Mouse (Mus musculus) layer of hippocampus, adult 2 months (tissue): ENCODE results near the gene Chgb. TPM values are rescaled to one million over a fixed set of nuclear protein-coding genes. Genes with fewer than 3 reads are reported as not detected.

Experiments used
- DNase-seq, 2 experiments: peaks; one replicate each; pipeline ENCODE4 v3.0.0; 2022; ENCODE audit warnings: low spot score in 2 of 2
- H3K27ac ChIP-seq: fragments of 200-600 bp; 2 replicates; pipeline ENCODE4 v1.8.1; 2022
- H3K4me3 ChIP-seq: fragments of 200-600 bp; 2 replicates; pipeline ENCODE4 v1.8.1; 2022; ENCODE audit warnings: mild to moderate bottlenecking
- CTCF ChIP-seq: fragments of 200-600 bp; conservative IDR thresholded peaks from 2 replicates; pipeline ENCODE4 v1.8.1; 2022; ENCODE audit warnings: antibody characterized with exemption, mild to moderate bottlenecking, moderate library complexity
- total RNA-seq, 2 experiments: library from RNA; stranded (reverse); gene quantifications; 2 replicates each; pipeline ENCODE4 v1.2.3; 2021

Gene Chgb
- total RNA-seq, 2 experiments from 2014 or later, result 339 to 356 TPM

DNA sequence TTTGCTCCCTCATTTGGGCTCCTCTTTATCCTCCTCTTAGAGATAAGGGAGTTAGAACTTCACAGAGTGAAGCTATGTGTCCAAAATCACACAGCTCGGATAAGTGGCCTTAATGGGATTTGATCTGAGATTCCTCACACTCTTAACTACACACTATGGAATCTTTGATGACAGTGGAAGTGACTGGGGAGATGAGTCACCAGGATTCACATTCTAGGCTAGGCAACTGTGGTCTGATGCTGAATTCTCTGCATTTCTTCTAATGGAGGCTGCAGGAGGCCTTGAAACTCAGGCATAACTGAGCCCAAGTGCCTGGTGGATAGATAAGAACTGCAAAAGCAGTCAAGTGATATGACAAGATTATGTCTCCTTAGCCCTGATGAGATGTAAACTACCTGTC lies 10.3 kb upstream of the Chgb start:
- Histone ChIP-seq H3K4me3 (no peak overlapping the region), H3K27ac (no peak overlapping the region)
- no peak for TF ChIP-seq CTCF
- DNase-seq, result no peak

DNA sequence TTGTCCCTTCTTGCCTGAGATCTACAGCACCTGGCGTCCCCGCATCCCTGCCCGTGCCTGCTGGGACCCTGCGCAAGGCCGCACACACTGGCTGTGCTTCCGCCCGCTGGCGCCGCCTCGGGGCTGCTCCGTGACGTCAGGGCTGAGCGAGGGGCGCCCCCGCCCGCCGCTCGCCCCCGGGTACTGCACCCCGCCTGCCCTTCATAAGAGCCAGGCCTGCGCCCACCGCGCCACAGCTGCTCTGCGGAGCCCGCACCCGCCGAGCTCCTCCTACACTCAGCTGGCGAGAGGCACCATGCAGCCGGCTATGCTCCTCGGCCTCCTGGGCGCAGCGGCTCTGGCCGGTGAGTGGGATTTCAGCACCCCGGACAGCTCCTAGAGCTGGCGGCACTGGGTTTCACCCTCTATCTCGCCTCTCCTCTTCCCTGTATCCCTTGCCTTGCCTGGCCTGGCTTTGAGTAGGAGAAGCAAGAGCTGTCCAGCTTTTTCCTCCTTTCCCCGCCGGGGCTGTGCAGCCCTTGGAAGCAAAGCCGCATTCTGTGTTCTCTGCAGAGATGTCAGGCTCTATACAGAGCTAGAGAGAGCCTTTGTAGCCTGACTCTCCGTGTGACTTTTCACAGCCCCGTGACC lies 476 bp downstream of the Chgb start:
- H3K27ac ChIP-seq, result peak overlapping the region; percentile 96
- H3K4me3 ChIP-seq, result peak overlapping the region; percentile 81
- peak; percentile 84 for DNase-seq
- peak; percentile 44 for TF ChIP-seq CTCF

DNA sequence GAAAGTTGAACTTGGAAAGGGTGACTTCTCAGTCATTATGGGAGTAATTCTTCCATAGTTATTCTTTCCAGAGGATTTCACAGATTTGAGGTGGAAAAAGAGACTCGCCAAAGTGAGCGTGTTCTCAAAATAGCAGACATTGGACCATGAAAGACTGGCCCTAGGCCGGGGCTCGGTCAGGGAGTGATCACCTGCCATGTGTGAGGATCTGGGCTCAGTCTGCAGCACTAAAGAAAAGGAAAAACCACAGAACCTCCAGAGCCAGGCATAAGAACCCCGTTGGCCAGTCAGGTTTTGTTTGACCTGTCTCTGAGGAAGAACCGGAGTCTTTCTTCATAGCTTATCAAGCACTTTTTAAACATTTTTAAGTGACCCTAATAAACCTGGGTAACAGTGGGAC lies 3.0 kb downstream of the Chgb start:
- DNase-seq, result no peak
- Histone ChIP-seq H3K27ac (peak overlapping the region; percentile 96), H3K4me3 (peak overlapping the region; percentile 81)
- TF ChIP-seq CTCF, result no peak

DNA sequence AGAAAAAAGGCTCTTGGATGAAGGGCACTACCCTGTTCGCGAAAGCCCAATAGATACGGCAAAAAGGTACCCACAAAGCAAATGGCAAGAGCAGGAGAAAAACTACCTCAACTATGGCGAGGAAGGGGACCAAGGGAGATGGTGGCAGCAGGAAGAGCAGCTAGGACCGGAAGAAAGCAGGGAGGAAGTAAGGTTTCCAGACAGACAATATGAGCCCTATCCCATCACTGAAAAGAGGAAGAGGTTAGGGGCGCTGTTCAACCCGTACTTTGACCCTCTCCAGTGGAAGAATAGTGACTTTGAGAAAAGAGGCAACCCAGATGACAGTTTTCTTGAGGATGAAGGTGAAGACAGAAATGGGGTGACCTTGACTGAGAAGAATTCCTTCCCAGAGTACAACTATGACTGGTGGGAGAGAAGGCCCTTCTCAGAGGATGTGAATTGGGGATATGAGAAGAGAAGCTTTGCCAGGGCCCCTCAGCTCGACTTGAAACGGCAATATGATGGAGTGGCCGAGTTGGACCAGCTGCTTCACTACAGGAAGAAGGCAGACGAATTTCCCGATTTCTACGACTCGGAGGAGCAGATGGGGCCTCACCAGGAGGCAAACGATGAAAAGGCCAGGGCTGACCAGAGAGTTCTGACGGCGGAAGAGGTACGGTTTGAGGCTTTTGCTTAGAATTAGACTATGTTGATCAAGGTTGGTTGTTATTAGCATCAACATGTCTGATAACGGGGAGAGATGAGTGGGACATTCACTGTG lies 12.5 kb downstream of the Chgb start:
- H3K27ac ChIP-seq, result no peak overlapping the region
- no peak overlapping the region for H3K4me3 ChIP-seq
- DNase-seq, result no peak
- TF ChIP-seq CTCF, result no peak

DNA sequence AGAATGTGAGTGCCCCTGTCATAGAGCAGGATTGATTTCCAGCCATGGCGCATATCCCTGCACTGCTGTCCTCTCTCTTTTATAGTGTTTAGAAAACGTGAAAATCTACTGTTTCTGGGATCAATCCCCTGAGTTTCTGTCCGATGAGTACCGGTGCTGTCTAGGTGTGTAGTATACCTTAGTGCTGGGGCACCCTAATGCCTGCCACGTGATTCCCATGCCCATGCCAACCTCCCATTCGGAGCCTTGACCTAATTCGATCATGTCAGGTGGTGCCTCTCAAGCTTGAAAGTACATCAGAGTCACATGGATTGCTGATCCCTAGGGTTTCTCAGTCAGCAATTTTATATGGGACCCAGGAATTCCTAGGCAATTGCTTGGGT lies 13.1 kb downstream of the Chgb start:
- Histone ChIP-seq H3K27ac (no peak overlapping the region), H3K4me3 (no peak overlapping the region)
- no peak for DNase-seq
- TF ChIP-seq CTCF, result no peak

DNA sequence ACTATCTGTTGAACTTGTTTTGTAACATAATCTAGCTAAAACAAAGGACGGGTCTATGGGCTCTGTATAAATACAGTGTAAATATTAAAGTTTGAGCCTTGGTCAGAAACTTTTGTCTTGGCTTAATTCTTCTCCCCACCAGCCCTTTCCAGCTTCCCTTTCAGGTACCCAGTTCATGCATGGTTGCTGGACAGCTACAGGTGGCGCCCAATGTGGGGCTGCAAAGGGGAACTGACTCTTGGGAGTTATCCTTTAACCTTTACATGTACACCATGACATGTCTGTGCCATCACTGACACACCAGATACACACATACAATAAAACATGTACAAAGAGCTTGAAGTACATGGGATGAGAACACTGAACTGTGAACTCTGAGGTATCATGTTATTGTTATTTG lies 21.9 kb downstream of the Chgb start:
- no peak for DNase-seq
- no peak overlapping the region for H3K27ac ChIP-seq
- no peak overlapping the region for H3K4me3 ChIP-seq
- no peak for TF ChIP-seq CTCF

DNA sequence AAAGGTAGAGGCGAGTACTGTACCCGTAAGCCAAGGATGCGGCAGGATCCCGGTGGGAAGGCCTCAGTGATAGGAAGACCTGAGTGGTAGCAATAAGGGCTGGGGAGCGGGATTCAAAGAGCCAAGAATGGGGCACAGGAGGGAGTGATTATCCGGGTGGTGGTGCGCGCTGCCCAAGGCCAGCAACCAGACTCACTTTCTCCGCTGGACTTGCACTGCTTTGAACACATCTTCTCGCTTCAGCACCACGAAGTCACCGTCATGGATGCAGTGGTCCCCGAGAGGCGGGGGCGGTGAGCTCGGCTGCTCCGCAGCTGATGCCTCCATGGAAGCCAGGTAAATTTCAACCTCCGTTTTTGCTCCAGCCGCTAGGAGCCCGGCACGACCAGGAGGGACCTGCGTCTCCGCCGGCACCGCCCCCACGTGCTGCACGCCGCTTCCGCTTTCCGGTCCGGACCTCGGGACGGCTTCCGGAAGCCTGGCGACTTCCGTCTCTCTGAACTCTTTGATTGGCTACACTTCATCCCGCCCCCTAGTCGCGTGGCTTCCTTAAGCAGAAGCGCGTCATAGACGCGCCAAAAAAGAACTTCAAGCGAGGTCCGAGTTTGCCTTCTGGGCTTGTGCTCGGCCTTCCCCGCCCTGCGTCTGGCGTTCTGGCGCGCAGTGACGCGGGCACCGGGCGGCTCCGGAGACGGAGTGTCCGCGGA lies 34.7 kb downstream of the Chgb start, which contains the start of the genes Trmt6 and Mcm8:
Gene Trmt6 (minus strand): TSS at position 448 of the 707 bp plus-strand sequence.
Gene Mcm8 (plus strand): TSS at position 534 of the 707 bp plus-strand sequence.
- Histone ChIP-seq H3K27ac (peak within 1 kb of the TSS; percentile 63), H3K4me3 (peak within 1 kb of the TSS; percentile 98)
- peak; percentile 66 for TF ChIP-seq CTCF
- DNase-seq, result peak; percentile 87 to 92

DNA sequence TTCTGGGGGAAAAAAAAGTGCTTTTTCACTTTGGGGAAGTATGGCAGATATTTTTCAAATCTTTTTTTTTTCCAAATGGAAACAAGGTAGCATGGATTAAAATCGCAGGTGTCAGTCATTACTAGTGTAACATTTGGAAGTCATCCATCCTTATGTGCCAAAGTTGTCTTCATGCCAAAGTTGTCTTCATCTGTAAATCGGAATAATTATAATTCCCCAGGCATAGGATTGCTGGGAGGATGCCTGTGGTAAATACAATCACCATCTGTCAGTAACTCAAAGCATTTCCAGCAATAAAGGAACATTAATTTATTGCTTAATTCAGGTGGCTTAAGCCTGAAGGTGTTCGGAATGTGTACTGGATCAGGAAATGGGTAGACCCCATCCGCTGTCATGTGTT lies 60.0 kb downstream of the Chgb start:
- Histone ChIP-seq H3K27ac (no peak overlapping the region), H3K4me3 (no peak overlapping the region)
- DNase-seq, result no peak
- TF ChIP-seq CTCF, result no peak

Other genes starting within 250 kb of the Chgb start
- gene Gpcpd1, start 193.5 kb upstream of the Chgb start, total RNA-seq, result 10 to 100 TPM; 72.3 to 75.6 TPM
- gene Shld1, start 94.3 kb upstream of the Chgb start, total RNA-seq, result 10 to 100 TPM in 1 of 2 experiments, 1 to 10 TPM in 1; 9.7 to 11.0 TPM
- gene Trmt6, start 34.8 kb downstream of the Chgb start, total RNA-seq, result 10 to 100 TPM; 28.8 to 30.9 TPM
- gene Mcm8, start 34.9 kb downstream of the Chgb start, total RNA-seq, result 1 to 10 TPM; 3.7 to 4.5 TPM
- 10 to 100 TPM; 45.4 to 49.4 TPM for gene Crls1, start 65.4 kb downstream of the Chgb start, total RNA-seq
- 1 to 10 TPM in 1 of 2 experiments, under 1 TPM in 1; 0.93 to 1.1 TPM for gene Lrrn4, start 99.6 kb downstream of the Chgb start, total RNA-seq
- gene Fermt1, start 164.6 kb downstream of the Chgb start, total RNA-seq, result under 1 TPM; 0.44 to 0.54 TPM